Mouse (Mus musculus): Measurements from ENCODE around the gene Sugct.

GRCm38 (mm10) chr13:17691436-17691835 is 3.9 kb downstream of the Sugct start:
- no peak for TF ChIP-seq POLR2AphosphoS5 (IDR thresholded peaks at IDR 0.05; ENCODE audit: borderline replicate concordance, low read depth, low read length)
- TF ChIP-seq ZC3H11A (IDR thresholded peaks at IDR 0.05; ENCODE audit: low read depth, low read length): no peak
- no peak for TF ChIP-seq POLR2AphosphoS2 (IDR thresholded peaks at IDR 0.05; ENCODE audit: low read length)
- TF ChIP-seq EP300 (IDR thresholded peaks at IDR 0.05; ENCODE audit: low read depth in 1 of 2, low read length in 2 of 2): no peak
- no peak for TF ChIP-seq USF2 (IDR thresholded peaks at IDR 0.05; ENCODE audit: borderline replicate concordance in 1 of 2, insufficient read depth in 1 of 2, low read depth in 1 of 2, low read length in 2 of 2)
- no peak for TF ChIP-seq RCOR1 (IDR thresholded peaks at IDR 0.05; ENCODE audit: low read depth, low read length)
- TF ChIP-seq POLR2A (IDR thresholded peaks at IDR 0.05; ENCODE audit: control insufficient read depth in 1 of 2, insufficient read depth in 1 of 2, low read depth in 1 of 2, low read length in 2 of 2, poor library complexity in 1 of 2): no peak
- no peak for TF ChIP-seq KAT2A (conservative IDR thresholded peaks at IDR 0.05; ENCODE audit: low read depth, low read length)
- TF ChIP-seq RAD21 (IDR thresholded peaks at IDR 0.05; ENCODE audit: low read depth, low read length): no peak
- TF ChIP-seq TBP (IDR thresholded peaks at IDR 0.05; ENCODE audit: low read depth, low read length): no peak
- no peak for TF ChIP-seq GATA1 (IDR thresholded peaks at IDR 0.05; ENCODE audit: low read depth, low read length)
- TF ChIP-seq NELFE (IDR thresholded peaks at IDR 0.05; ENCODE audit: low read depth, low read length): no peak
- TF ChIP-seq CTCF (IDR thresholded peaks at IDR 0.05 in 2 of 3, conservative IDR thresholded peaks at IDR 0.05 in 1 of 3; ENCODE audit: control insufficient read depth in 1 of 3, insufficient read depth in 1 of 3, low read depth in 2 of 3, low read length in 3 of 3, poor library complexity in 1 of 3, severe bottlenecking in 1 of 3): no peak
- no peak for TF ChIP-seq MYC (IDR thresholded peaks at IDR 0.05; ENCODE audit: low read depth, low read length)
